ENCODE assay signal across 18 mouse cellular contexts in the genomic region with DNA sequence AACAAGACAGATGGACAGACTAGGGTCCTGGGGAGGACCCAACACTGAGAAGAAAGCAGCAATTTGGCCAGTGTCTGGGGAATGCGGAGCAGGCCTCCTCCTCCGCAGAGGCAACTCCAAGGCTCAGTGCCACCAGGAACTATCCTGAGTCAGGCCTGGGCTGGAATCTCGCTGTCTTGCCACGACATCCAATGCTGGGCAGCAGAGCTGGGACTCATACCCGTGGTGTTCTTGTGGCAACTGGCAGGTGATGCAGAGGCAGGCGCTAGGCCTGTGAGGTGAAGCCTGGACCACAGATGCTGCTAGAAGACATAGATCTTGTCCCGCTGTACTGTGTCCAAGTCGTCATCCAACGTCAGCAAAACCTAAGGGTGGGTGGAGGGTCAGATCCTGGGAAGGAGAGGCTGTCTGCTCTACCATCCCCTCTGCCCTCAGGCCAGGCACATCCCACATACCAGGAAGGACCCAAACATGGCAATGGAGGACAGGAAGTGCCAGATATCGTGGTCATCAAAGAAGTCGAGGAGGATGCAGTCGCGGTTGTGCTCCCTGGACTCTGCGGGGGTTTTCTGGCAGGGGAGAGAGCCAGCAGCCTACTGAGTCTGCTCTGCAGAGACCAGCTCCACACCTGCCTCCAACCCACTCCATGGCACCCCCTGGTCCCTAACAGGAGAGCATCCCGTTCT.
"Had no signal": no experiment of that assay in that cellular context is flagged by ENCODE, and none has a peak within 500 bp of the region (broad histone marks: within the 10 kb centered on the region; RNA-seq: fewer than 3 reads in every experiment).

No protein-coding gene starts in this region.

- H3K27me3 ChIP-seq: lung, embryonic 15.5 days; midbrain, embryonic 13.5 days; midbrain, embryonic 15.5 days; neural tube, embryonic 12.5 days; stomach, embryonic 15.5 days had no signal

- DNase-seq: liver, postnatal 0 days; lung, adult 2 months; lung, postnatal 14 days; lung, postnatal 36 days; right cerebral cortex, postnatal 14 days; thymus, adult 2 months; thymus, postnatal 25 days; thymus, postnatal 4 days had no signal

- ATAC-seq: liver, postnatal 0 days; lung, postnatal 0 days; midbrain, embryonic 13.5 days; midbrain, embryonic 15.5 days had no signal

- H3K9ac ChIP-seq: liver, postnatal 0 days; lung, embryonic 15.5 days; midbrain, embryonic 13.5 days; midbrain, embryonic 15.5 days; neural tube, embryonic 12.5 days; stomach, embryonic 15.5 days had no signal

- H3K27ac ChIP-seq: lung, embryonic 15.5 days; macrophage; midbrain, embryonic 13.5 days; midbrain, embryonic 15.5 days; neural tube, embryonic 12.5 days; stomach, embryonic 15.5 days; stomach, postnatal 0 days had no signal

- H3K4me3 ChIP-seq: lung, embryonic 15.5 days; midbrain, embryonic 13.5 days; midbrain, embryonic 15.5 days; neural tube, embryonic 12.5 days; stomach, embryonic 15.5 days had no signal

- H3K9me3 ChIP-seq: lung, embryonic 15.5 days; megakaryocyte, embryonic 14.5 days; midbrain, embryonic 13.5 days; midbrain, embryonic 15.5 days; neural tube, embryonic 12.5 days; stomach, embryonic 15.5 days had no signal

- H3K4me2 ChIP-seq: lung, embryonic 15.5 days; midbrain, embryonic 11.5 days; midbrain, embryonic 13.5 days; midbrain, embryonic 15.5 days; neural tube, embryonic 12.5 days; stomach, embryonic 15.5 days had no signal
